Mouse (Mus musculus) heart, embryonic 16.5 days (tissue): Measurements from ENCODE around the gene Cnih3. TPM values are rescaled to one million over a fixed set of nuclear protein-coding genes. Genes with fewer than 3 reads are reported as not detected.

Source experiments
- ATAC-seq: fragments of 200-750 bp; cut with Nextera tagmentation; replicated peaks from 2 replicates; pipeline ENCODE4 v1.8.0; 2017; ENCODE audit warnings: moderate number of reproducible peaks; ENCODE audit not compliant: insufficient read depth, low FRiP score; ENCODE audit errors: extremely low read depth
- H3K27ac ChIP-seq: fragments of 300-500 bp; sonication (generic); 2 replicates; pipeline ENCODE4 v1.5.1; 2014; ENCODE audit warnings: mild to moderate bottlenecking, low read length, control low read depth, moderate library complexity
- H3K27me3 ChIP-seq: fragments of 300-500 bp; sonication (generic); 2 replicates; pipeline ENCODE4 v1.6.1; 2014; ENCODE audit warnings: low read length, mixed read lengths; ENCODE audit not compliant: control insufficient read depth, insufficient read depth
- H3K36me3 ChIP-seq: fragments of 300-500 bp; sonication (generic); 2 replicates; pipeline ENCODE4 v1.6.1; 2014; ENCODE audit not compliant: control insufficient read depth, insufficient read depth
- H3K4me1 ChIP-seq: fragments of 300-500 bp; sonication (generic); 2 replicates; pipeline ENCODE4 v1.6.1; 2014; ENCODE audit warnings: low read length, mixed read lengths; ENCODE audit not compliant: control insufficient read depth, insufficient read depth
- H3K4me2 ChIP-seq: fragments of 300-500 bp; sonication (generic); 2 replicates; pipeline ENCODE4 v1.6.1; 2014; ENCODE audit warnings: low read depth, mild to moderate bottlenecking, control low read depth, low read length
- H3K4me3 ChIP-seq: fragments of 300-500 bp; sonication (generic); 2 replicates; pipeline ENCODE4 v1.5.1; 2014; ENCODE audit warnings: mild to moderate bottlenecking, control low read depth, low read length
- H3K9ac ChIP-seq: fragments of 300-500 bp; sonication (generic); 2 replicates; pipeline ENCODE4 v1.6.1; 2014; ENCODE audit warnings: low read length, control low read depth
- H3K9me3 ChIP-seq: fragments of 300-500 bp; sonication (generic); replicated peaks from 2 replicates; pipeline ENCODE4 v1.6.1; 2016; ENCODE audit warnings: low read length; ENCODE audit not compliant: control insufficient read depth
- WGBS: fragments of 180-500 bp; shearing (Covaris S2); extraction: QIAGEN DNeasy Blood & Tissue Kit; methylation state at CpG from one replicate; pipeline ENCODE4 v1.1.7; 2014; 5-methylcytosine and 5-hydroxymethylcytosine counted together
- polyA plus RNA-seq: library from polyadenylated mRNA; unstranded; fragments of >200 nt; fragmentation: Nextera tagmentation; extraction: Ambion mirVana; gene quantifications from 2 replicates; pipeline ENCODE4 v1.2.1, GENCODE M21; 2015

Gene Cnih3
- polyA plus RNA-seq, 1 experiment from 2014 or later, result not detected

GRCm38 (mm10) chr1:181447576-181447975, 95.1 kb downstream of the Cnih3 start:
- Histone ChIP-seq H3K4me2 (no peak overlapping the region), H3K27me3 (no peaks in the 10 kb centered on the region), H3K4me1 (peaks cover 32% of the 10 kb centered on the region), H3K27ac (no peak overlapping the region), H3K9ac (no peak overlapping the region), H3K9me3 (no peaks in the 10 kb centered on the region), H3K4me3 (no peak overlapping the region), H3K36me3 (no peaks in the 10 kb centered on the region)
- 78% methylated on average over 4 of the region's 4 CpGs for WGBS
- ATAC-seq, result no peak

- 0 out of 2 replicates have a peak overlapping the region, but pooled peaks have one; percentile 16 for H3K27ac ChIP-seq
- no peaks in the 10 kb centered on the region for H3K36me3 ChIP-seq
- ATAC-seq, result peak; percentile 49
- WGBS, result 52% methylated on average over 7 of the region's 7 CpGs
- H3K4me1 ChIP-seq, result peaks cover 32% of the 10 kb centered on the region
- no peaks in the 10 kb centered on the region for H3K9me3 ChIP-seq
- no peaks in the 10 kb centered on the region for H3K27me3 ChIP-seq
- H3K9ac ChIP-seq, result no peak overlapping the region
- no peak overlapping the region for H3K4me2 ChIP-seq
- no peak overlapping the region for H3K4me3 ChIP-seq
Measured at GRCm38 (mm10) chr1:181448041-181448440, 95.6 kb downstream of the Cnih3 start.

GRCm38 (mm10) chr1:181453106-181453505, 100.7 kb downstream of the Cnih3 start:
- Histone ChIP-seq H3K4me1 (peaks cover 5% of the 10 kb centered on the region; the same call in 1 of the 2 replicates), H3K36me3 (no peaks in the 10 kb centered on the region), H3K4me2 (no peak overlapping the region), H3K27ac (no peak overlapping the region), H3K4me3 (no peak overlapping the region), H3K27me3 (no peaks in the 10 kb centered on the region), H3K9me3 (no peaks in the 10 kb centered on the region), H3K9ac (no peak overlapping the region)
- ATAC-seq, result no peak
- WGBS, result 49% methylated on average over 6 of the region's 6 CpGs

- H3K27ac ChIP-seq, result no peak overlapping the region
Measured at GRCm38 (mm10) chr1:181456911-181457310, 104.5 kb downstream of the Cnih3 start.

GRCm38 (mm10) chr1:181459431-181460105, 107.1 kb downstream of the Cnih3 start:
- no peak overlapping the region for H3K9ac ChIP-seq
- WGBS, result 72% methylated on average over 7 of the region's 7 CpGs
- no peak overlapping the region for H3K4me3 ChIP-seq
- H3K4me1 ChIP-seq, result no peaks in the 10 kb centered on the region
- no peaks in the 10 kb centered on the region for H3K36me3 ChIP-seq
- H3K4me2 ChIP-seq, result no peak overlapping the region
- no peaks in the 10 kb centered on the region for H3K9me3 ChIP-seq
- ATAC-seq, result no peak
- H3K27ac ChIP-seq, result no peak overlapping the region
- no peaks in the 10 kb centered on the region for H3K27me3 ChIP-seq

More at GRCm38 (mm10) chr1:181456911-181457310, 104.5 kb downstream of the Cnih3 start:
- Histone ChIP-seq H3K4me3 (no peak overlapping the region), H3K36me3 (no peaks in the 10 kb centered on the region), H3K4me2 (no peak overlapping the region), H3K9ac (no peak overlapping the region), H3K27me3 (no peaks in the 10 kb centered on the region), H3K4me1 (no peaks in the 10 kb centered on the region), H3K9me3 (no peaks in the 10 kb centered on the region)
- no peak for ATAC-seq
- 78% methylated on average over 7 of the region's 7 CpGs for WGBS

GRCm38 (mm10) chr1:181460283-181460682, 107.9 kb downstream of the Cnih3 start:
- no peak overlapping the region for H3K4me2 ChIP-seq
- H3K27me3 ChIP-seq, result no peaks in the 10 kb centered on the region
- no peak overlapping the region for H3K27ac ChIP-seq
- no peak overlapping the region for H3K4me3 ChIP-seq
- no peaks in the 10 kb centered on the region for H3K9me3 ChIP-seq
- ATAC-seq, result no peak
- WGBS, result 80% methylated on average over 2 of the region's 2 CpGs
- no peaks in the 10 kb centered on the region for H3K36me3 ChIP-seq
- no peak overlapping the region for H3K9ac ChIP-seq
- H3K4me1 ChIP-seq, result no peaks in the 10 kb centered on the region

GRCm38 (mm10) chr1:181461484-181461883, 109.1 kb downstream of the Cnih3 start:
- Histone ChIP-seq H3K4me1 (peaks cover 6% of the 10 kb centered on the region), H3K4me3 (no peak overlapping the region), H3K27ac (no peak overlapping the region), H3K27me3 (no peaks in the 10 kb centered on the region), H3K9me3 (no peaks in the 10 kb centered on the region), H3K36me3 (no peaks in the 10 kb centered on the region), H3K9ac (no peak overlapping the region), H3K4me2 (no peak overlapping the region)
- WGBS, result 85% methylated on average over 8 of the region's 8 CpGs
- ATAC-seq, result no peak

- Histone ChIP-seq H3K36me3 (no peaks in the 10 kb centered on the region), H3K9ac (no peak overlapping the region), H3K4me2 (no peak overlapping the region), H3K4me3 (no peak overlapping the region), H3K9me3 (no peaks in the 10 kb centered on the region), H3K4me1 (peaks cover 14% of the 10 kb centered on the region), H3K27ac (no peak overlapping the region), H3K27me3 (no peaks in the 10 kb centered on the region)
- 45% methylated on average over 8 of the region's 8 CpGs for WGBS
- no peak for ATAC-seq
Measured at GRCm38 (mm10) chr1:181462051-181462905, 109.8 kb downstream of the Cnih3 start.

GRCm38 (mm10) chr1:181462906-181463179, 110.4 kb downstream of the Cnih3 start:
- Histone ChIP-seq H3K36me3 (no peaks in the 10 kb centered on the region), H3K4me1 (peaks cover 16% of the 10 kb centered on the region), H3K4me3 (no peak overlapping the region), H3K9me3 (no peaks in the 10 kb centered on the region), H3K27ac (no peak overlapping the region), H3K4me2 (no peak overlapping the region), H3K27me3 (no peaks in the 10 kb centered on the region), H3K9ac (no peak overlapping the region)
- WGBS, result 78% methylated on average over 6 of the region's 6 CpGs
- no peak for ATAC-seq
